Mouse (Mus musculus) adrenal gland, adult (tissue): ENCODE data around the gene Dennd4c.
A peak's percentile ranks its signal among the peaks of the same experiment; 100 is the strongest.
"Not testable (repeated sequence)": the region's sequence is repeated elsewhere in the genome, so short reads cannot be mapped to it uniquely, and the experiment has no call there.

Source experiments
- DNase-seq, 2 experiments: peaks; one replicate each; pipeline ENCODE4 v3.0.0; 2022 to 2023; ENCODE audit warnings: low spot score in 1 of 2; ENCODE audit not compliant: inconsistent age in 2 of 2

Gene Dennd4c

DNA sequence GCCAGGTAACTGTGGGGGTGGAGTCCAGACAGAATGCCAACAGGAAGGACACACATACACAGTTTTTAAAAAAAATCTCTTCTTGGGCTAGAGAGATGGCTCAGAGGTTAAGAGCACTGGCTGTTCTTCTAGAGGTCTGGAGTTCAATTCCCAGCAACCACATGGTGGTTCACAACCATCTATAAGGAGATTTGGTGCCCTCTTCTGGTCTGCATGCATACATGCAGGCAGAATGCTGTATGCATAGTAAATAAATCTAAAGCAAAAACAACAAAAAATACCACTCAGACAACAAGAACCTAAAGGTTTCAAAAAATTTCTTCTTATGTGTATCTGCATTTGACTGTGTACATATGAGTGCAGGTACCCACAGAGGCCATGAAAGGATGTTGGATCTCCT lies 16.0 kb downstream of the Dennd4c start:
- no peak for DNase-seq

DNA sequence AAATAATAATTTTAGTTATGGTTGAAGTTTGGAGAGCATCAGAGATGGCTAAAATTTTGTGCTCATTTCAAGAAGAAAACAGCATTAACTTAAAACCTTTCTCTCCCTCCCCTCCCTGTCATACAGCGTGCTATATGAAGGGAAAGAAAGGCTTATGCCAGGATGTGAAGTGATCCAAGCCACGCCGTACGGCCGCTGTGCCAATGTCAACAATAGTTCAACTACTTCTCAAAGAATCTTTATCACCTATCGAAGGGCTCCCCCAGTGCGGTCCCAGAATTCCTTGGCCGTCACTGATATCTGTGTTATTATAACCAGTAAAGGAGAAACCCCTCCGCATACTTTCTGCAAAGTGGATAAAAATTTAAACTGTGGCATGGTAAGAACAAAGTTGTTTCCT lies 29.2 kb downstream of the Dennd4c start:
- DNase-seq = no peak

DNA sequence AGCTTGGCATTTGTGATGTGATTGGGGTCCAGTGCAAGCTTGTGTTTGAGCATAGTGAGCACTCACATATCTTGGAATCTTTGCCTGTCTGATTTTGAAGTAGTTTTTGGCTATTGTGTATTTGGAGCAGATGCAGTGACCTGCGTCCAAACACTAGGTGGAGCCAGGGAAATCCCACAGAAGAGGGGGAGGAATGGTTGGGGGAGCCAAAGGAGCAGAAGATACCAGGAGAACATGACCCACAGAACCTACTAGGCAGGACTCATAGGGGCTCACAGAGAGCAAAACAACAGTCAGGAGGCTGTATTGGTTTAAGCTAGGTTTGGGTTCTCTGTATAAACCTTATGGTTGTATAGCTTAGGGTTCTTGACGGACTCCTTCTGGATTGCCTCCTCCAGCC lies 62.2 kb downstream of the Dennd4c start:
- peak in 1 of 2 experiments; percentile 49 for DNase-seq

DNA sequence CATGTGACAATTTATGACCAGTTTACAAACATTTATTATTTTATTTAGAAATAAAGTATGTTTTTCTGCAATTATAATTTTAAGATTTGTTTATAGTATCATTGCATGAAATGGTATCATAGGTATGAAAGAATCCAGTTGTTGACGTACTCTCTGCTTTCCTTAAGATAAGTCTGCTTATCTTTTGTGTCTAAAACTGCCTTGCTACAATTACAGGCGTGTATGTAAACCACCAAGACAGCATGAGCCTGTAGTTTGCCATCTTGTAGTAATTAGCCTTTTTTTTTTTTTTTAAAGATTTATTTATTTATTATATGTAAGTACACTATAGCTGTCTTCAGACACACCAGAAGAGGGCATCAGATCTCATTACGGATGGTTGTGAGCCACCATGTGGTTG lies 66.5 kb downstream of the Dennd4c start:
- no peak for DNase-seq

DNA sequence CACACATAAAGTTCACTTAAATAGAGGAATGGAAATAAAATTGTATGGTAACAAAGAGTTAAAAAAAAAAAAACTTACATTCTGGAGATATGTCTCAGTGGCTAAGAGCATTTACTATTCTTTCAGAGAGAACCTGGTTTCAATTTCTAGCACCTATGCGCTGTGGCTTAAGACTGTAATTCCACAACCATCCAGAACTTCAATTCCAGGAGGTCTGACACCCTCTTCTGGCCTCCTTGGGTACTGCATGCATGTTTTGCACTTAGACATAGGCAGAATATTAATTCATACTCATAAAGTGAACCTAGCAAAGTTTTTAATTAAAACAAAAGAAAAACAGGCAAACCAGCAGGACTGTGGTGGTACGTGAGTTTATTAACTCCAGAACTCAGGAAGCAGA lies 74.8 kb downstream of the Dennd4c start:
- DNase-seq = peak; percentile 39 to 83

DNA sequence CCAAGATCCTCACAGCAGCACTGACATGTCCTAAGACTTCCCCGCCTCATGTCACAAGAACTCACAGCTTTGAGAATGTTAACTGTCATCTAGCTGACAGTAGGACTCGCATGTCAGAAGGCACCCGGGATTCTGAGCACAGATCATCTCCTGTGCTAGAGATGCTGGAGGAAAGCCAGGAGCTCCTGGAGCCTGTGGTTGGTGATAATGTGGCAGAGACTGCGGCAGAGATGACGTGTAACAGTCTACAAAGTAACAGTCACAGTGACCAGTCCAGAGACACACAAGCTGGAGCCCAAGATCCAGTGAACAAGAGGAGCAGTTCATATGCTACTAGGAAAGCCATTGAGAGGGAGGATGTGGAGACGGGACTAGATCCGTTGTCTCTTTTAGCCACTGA lies 76.8 kb downstream of the Dennd4c start:
- no peak for DNase-seq

DNA sequence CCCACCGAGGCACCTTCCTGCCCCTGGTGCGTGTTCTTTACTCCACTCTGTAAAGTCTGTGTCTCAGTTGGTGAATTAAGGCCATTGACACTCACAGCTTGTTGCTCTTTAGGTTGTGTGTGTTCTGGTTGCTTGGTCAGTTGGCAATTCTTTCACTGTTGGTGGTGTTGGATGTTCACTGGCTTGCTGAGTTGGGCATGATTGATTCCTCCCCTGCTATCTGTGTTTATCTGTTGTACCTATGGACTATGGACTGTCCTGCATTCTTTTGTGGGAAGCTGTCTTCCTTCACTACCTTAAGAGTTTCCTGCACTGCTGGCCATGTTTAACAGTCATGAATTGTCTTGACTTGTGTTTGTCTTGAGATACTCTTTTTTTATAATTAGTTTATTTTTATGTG lies 83.5 kb downstream of the Dennd4c start:
- no peak for DNase-seq

DNA sequence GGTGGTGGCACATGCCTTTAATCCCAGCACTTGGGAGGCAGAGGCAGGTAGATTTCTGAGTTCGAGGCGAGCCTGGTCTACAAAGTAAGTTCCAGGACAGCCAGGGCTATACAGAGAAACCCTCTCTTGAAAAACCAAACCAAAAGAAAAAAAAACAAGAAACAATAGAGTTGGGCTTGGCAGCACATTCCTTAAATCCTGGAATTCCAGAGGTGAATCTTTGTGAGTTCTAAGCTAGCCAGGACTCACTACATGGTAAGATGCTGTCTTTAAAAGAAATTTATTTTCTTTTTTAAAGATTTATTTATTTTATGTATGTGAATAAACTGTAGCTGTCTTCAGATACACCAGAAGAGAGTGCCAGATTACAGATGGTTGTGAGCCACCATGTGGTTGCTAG lies 92.8 kb downstream of the Dennd4c start:
- DNase-seq = not testable (repeated sequence)

DNA sequence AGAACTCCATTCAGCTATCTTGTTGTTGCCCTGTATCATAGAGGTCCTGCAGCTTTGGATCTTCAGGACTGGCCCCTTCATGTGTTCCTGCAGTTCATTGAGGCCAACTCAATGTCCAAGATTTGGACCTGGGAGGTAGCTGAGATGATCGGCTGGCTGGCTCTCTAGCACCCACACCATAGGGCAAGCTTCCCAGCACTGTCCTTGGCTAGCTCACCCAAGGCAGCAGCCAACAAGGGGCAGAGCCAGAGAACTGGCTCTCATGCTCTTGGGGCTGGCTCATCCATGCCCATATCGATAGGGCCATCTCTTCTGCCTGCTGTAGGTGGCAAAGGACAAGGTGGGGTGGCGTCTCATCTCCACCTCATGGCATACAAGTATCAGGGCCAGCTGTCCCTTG lies 97.0 kb downstream of the Dennd4c start:
- peak in 1 of 2 experiments; percentile 60 for DNase-seq

DNA sequence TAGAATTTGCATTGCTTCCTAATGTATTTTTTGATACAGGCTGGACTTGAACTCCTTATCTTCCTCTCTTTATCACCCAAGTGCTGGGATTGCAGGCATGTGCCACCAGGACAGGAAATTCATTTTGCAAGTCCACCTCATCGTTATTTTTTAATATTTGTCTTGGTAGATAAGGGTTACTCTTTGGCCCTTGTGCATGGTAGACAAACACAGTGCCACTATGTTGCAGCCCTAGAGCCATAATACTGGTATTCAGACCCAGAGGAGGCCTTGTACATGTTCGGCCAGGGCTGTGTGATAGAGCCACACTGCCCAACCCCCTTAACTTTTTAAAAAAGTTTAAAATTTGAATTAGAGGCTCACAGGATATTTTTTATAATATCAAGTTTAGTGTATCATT lies 98.9 kb downstream of the Dennd4c start:
- no peak for DNase-seq

DNA sequence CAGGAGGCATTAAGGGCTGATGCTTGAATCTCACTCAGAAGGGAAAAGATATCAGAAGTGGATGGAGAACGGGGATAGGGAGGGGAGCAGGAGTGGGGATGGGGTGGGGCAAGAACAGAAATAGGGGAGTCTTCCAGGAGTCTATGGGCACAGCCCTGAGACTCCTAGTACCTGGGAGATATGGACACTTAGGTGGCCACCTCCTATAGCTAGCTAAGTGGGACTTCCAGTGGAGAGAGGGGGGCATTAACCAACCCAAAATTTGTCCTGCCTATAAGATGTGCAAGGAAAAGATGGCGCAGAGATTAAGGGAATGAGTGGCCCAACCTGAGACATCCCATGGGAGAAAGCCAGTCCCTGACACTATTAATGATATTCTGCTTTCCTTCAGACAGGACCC lies 103.0 kb downstream of the Dennd4c start:
- DNase-seq = no peak

DNA sequence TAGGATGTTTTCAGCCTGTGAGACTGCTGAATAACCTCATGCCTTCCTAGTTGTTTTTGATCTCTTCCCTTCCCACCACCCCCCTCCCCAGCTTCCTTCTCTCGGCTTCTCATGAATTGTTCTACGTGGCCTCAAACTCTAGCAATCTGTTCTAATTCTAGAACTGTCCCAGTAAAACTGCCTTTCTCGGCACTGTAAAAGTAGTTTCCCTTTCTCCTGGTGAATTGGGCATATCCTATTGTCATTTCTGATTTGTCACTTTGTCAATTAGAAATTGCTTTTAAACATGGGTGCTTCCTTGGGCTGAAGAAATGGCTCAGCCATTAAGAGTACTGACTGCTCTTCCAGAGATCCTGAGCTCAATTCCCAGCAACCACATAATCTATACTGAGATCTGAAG lies 103.7 kb downstream of the Dennd4c start:
- DNase-seq = no peak

DNA sequence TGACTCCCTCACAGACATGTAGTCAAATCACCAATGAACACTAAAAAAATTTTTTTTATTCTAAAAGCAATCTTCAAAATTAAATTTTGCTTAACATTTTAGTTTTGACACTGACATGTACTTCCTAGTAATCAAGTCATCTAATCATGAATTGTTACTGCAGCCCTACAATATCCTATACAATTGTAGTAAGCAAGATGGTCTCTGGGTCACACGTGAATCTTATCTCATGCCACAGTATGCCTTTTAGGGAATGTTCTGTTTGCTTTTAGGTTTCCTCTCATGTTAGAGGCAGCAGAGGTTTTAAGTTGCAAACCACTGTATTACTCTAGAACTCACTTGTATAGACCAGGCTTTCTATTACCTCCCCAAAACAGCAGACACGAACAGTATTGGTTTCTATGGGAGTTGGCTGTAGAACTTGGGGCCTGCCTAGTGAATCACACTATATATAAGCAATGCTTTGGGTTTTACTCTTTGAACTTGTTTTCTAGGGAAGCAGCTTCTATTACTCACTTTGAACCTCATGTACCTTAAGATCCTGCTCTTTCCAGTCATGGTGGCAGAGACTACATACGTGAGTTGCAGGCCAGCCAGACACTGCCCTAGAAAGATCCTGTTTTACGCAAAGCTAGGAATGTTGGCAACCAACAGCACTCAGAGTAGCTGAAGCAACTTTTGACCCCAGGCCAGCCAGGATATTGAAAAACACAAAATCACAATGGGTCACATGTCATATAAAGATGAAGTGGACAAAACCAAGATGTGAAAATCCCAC lies 104.6 kb downstream of the Dennd4c start:
- DNase-seq = peak in 1 of 2 experiments; percentile 45

DNA sequence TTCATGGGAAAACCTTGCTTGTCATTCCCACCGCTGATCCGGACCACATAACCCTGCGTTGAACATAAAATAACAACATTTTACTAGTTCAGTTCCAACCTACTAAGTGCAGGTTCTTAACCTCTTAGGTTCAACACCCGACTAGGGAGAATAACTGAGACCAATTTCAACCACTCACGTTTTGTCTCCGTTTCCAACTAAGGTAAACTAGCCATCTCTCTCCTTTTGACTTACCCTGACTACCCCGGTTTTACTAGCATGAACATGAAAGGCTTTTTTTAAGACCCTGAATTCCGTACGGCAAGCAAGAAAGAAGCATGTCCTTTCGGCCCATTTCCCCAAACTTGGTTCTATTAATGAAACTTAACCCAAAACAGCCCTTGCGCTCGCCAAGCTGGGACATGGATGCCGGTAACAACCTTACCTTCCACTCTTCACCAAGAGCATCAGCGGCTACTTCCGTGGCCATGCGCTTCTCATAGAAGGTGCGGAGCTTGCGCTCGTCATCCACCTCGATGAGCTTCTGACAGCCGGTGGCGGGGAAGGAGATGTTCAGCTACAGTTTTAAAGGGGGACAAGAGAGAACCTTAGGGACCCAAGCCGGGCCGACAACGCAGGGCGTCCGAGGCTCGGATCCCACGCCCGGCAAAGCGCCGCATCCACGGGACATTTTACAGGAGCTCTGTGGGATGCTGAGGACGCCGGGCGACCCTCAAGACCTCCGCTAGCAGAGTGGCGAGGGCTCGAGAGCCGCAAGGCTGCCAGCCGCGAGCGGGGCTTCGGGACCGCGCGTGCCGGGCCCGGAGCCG lies 108.2 kb downstream of the Dennd4c start:
- peak in 1 of 2 experiments; percentile 31 for DNase-seq

DNA sequence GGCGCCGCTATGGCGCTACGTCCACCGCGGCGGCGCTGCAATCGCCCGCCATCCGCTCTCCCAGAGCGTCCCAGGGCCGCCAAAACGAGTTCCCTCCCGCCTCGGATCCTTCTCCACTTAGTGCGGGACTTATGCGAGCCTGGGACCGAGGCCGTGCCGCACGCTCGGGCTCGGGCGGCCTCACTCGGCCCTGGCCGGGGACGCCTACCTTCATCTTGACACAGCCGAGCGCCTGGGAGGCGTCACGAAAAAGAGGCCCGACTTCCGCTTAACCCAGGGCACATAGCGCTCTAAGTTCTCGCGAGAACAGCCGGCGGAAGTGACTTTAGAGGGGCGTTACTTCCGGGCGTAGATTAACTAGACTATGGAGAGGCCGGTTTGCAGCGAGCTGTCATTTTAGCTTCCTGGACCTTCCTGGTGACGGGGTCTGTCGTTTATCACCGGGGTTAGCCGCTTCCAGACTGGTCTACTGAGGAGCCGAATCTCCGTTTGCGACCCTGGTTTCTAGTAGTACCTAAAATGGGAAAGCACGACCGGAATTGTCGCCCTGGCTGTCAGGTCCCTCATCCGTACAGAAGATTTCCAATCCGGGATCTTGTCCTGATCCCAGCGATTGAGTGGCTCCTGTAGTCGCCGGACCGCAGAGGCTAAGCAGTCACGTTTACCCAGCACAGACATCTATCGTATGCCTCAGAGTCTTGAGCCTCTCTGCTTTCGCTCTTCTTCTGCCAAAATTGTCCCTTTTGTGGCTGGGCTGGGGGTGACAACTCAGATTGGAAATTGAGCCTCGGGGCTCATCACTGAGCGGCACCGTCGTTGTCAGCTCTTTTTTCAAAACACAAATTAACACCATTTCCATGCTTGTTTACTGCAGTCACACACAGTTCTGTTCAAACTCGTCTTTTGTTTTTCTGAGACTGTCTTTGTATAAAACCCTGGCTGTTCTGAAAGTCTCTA lies 109.0 kb downstream of the Dennd4c start, which contains the start of gene Rps6:
TSS of gene Rps6 (minus strand) at position 300 of the 957 bp plus-strand sequence.
- peak; percentile 96 to 99 for DNase-seq

DNA sequence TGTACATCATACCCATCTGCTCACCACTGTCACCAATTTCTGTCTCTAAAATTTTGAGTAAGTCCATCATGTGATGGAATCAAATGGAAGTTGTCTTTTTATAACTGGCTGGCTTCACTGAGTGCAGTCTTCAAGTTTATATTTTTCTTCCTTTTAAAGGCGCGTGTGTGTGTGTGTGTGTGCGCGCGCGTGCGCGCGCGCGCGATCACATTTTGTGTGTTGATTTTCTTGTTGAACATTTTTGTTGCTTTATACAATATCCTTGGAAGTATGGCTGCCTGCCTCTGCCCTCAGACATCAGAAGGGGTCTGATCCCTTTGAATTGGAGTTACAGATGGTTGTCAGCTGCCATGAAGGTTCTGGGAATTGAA lies 109.7 kb downstream of the Dennd4c start:
- DNase-seq = peak in 1 of 2 experiments; percentile 54

DNA sequence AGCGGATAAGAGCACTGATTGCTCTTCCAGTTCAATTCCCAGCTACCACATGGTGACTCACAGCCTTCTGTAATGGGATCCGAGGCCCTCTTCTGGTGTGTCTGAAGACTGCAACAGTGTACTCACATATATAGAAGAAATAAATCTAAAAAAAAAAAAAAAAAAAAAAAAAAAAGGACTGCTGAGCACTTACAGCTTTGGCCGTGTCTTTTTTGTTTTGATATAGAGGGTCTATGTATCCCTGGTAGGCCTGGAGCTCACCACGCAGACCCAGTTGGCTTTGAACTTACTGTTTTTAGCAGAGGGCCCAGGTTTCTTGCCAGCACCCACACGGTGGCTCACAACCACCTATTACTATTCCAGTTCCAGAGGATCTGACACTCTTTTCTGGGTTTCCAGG lies 115.7 kb downstream of the Dennd4c start:
- no peak for DNase-seq

DNA sequence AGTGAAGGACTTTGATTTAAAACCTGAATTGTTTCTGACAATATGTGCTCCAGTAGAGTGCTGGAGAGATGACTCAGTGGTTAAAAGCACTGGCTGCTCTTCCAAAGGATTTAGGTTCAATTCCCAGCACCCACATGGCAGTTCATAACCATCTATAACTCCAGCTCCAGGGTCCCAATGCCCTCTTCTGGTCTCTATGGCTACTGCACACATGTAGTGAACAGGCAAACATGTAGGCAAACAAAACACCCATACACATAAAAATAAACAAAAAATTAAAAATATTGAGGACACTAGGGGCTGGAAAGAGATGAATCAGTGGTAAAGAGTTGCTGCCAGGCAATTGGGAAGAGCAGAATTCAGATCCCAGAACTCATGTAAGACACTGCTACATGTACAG lies 123.6 kb downstream of the Dennd4c start:
- no peak for DNase-seq

DNA sequence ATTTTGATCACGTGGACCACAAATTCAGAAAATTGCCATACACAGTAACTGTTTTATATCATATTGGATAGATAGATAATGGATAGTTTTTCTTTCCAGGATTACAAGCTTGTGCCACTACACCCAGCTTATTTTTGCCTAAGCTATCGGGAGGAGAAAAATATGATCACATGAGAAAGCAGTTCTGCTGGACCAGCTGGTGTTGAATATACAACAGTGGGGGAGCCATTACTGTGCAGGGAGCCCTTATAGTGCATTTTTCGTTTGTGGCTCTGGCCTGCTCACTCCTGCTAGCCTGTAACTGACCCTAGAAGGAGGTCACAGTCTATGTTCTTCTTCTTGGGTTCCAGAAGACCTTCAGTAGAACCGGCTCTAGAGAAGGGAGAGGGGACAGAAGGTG lies 124.7 kb downstream of the Dennd4c start:
- DNase-seq = no peak

DNA sequence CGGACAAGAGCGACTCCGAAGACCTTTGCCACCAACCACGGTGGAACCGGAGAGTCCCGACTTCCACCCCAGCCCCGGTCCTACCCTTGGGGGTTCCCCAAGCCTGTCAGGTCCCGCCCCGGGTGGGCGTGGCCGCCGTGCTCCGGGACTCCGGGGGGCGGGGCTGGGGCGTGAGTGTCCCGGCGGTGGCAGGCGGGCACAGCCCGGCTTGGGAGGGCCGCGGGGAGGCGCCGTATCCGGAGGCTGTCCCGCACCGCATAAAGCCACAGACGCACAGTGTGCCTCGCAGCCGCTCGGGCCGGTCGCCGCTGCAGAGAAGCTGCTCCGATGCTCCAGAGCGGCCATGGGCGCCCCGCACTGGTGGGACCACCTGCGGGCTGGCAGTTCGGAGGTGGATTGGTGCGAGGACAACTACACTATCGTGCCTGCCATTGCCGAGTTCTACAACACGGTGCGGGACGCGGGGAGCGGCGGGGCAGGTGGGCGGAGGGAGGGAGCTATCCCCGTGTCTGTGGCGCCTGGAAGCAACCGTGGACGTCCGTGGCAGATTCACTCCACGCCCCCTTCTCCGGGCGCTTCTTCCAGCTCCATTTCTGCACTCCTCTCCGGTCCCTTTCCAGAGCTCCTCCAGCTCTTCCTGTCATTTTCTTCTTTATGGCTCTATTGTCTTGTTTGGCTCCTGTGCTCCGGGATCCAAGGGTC lies 125.9 kb downstream of the Dennd4c start, which contains the start of gene Acer2:
TSS of gene Acer2 (plus strand) at position 251 of the 702 bp plus-strand sequence.
- peak; percentile 96 to 98 for DNase-seq
